Mouse (Mus musculus) midbrain, embryonic 12.5 days (tissue): Measurements from ENCODE around the gene Bbox1. TPM values are rescaled to one million over a fixed set of nuclear protein-coding genes. Genes with fewer than 3 reads are reported as not detected.

Experiments used
- ATAC-seq: fragments of 200-750 bp; cut with Nextera tagmentation; 2 replicates; pipeline ENCODE4 v1.8.0; 2017; ENCODE audit warnings: low read depth, moderate TSS enrichment, moderate library complexity; ENCODE audit not compliant: low FRiP score
- H3K27ac ChIP-seq: fragments of 300-500 bp; sonication (generic); replicated peaks from 2 replicates; pipeline ENCODE4 v1.5.1; 2016; ENCODE audit warnings: mild to moderate bottlenecking
- H3K27me3 ChIP-seq: fragments of 300-500 bp; sonication (generic); 2 replicates; pipeline ENCODE4 v1.6.1; 2016; ENCODE audit warnings: mild to moderate bottlenecking
- H3K36me3 ChIP-seq: fragments of 300-500 bp; sonication (generic); 2 replicates; pipeline ENCODE4 v1.6.1; 2016
- H3K4me1 ChIP-seq: fragments of 300-500 bp; sonication (generic); 2 replicates; pipeline ENCODE4 v1.6.1; 2016
- H3K4me2 ChIP-seq: fragments of 300-500 bp; sonication (generic); replicated peaks from 2 replicates; pipeline ENCODE4 v1.6.1; 2016; ENCODE audit warnings: mild to moderate bottlenecking, moderate library complexity
- H3K4me3 ChIP-seq: fragments of 300-500 bp; sonication (generic); 2 replicates; pipeline ENCODE4 v1.5.1; 2016; ENCODE audit warnings: mild to moderate bottlenecking
- H3K9ac ChIP-seq: fragments of 300-500 bp; sonication (generic); replicated peaks from 2 replicates; pipeline ENCODE4 v1.6.1; 2016; ENCODE audit warnings: mild to moderate bottlenecking, moderate library complexity
- H3K9me3 ChIP-seq: fragments of 300-500 bp; sonication (generic); 2 replicates; pipeline ENCODE4 v1.6.1; 2016; ENCODE audit warnings: mild to moderate bottlenecking
- WGBS: fragments of 180-500 bp; shearing (Covaris S2); methylation state at CpG from one replicate; pipeline ENCODE4 v1.1.7; 2016; 5-methylcytosine and 5-hydroxymethylcytosine counted together
- polyA plus RNA-seq: library from polyadenylated mRNA; unstranded; fragments of >200 nt; fragmentation: Nextera tagmentation; extraction: Ambion mirVana; gene quantifications from 2 replicates; pipeline ENCODE4 v1.2.1, GENCODE M21; 2016

Bbox1 gene
- polyA plus RNA-seq, 1 experiment from 2014 or later = 0.08 TPM

- Histone ChIP-seq H3K4me2 (no peak overlapping the region), H3K27me3 (no peaks in the 10 kb centered on the region), H3K9ac (no peak overlapping the region), H3K4me3 (no peak overlapping the region), H3K9me3 (no peaks in the 10 kb centered on the region), H3K36me3 (no peaks in the 10 kb centered on the region), H3K27ac (no peak overlapping the region), H3K4me1 (no peaks in the 10 kb centered on the region)
- WGBS = 94% methylated on average over 5 of the region's 5 CpGs
- ATAC-seq = no peak
Observed at GRCm38 (mm10) chr2:110314074-110314473, 286 bp downstream of the Bbox1 start.

GRCm38 (mm10) chr2:110313305-110313824, 995 bp downstream of the Bbox1 start:
- Histone ChIP-seq H3K9ac (no peak overlapping the region), H3K9me3 (no peaks in the 10 kb centered on the region), H3K4me1 (no peaks in the 10 kb centered on the region), H3K27me3 (no peaks in the 10 kb centered on the region), H3K36me3 (no peaks in the 10 kb centered on the region), H3K4me2 (no peak overlapping the region), H3K27ac (no peak overlapping the region), H3K4me3 (no peak overlapping the region)
- no peak for ATAC-seq
- WGBS = 57% methylated on average over 2 of the region's 2 CpGs

- Histone ChIP-seq H3K4me3 (no peak overlapping the region), H3K27me3 (no peaks in the 10 kb centered on the region), H3K4me1 (no peaks in the 10 kb centered on the region), H3K9ac (no peak overlapping the region), H3K4me2 (no peak overlapping the region), H3K27ac (no peak overlapping the region), H3K36me3 (no peaks in the 10 kb centered on the region), H3K9me3 (no peaks in the 10 kb centered on the region)
- WGBS = 89% methylated on average over 12 of the region's 12 CpGs
- ATAC-seq = no peak
Observed at GRCm38 (mm10) chr2:110305358-110306283, 8.7 kb downstream of the Bbox1 start.

GRCm38 (mm10) chr2:110302261-110302660, 12.1 kb downstream of the Bbox1 start:
- no peaks in the 10 kb centered on the region for H3K36me3 ChIP-seq
- H3K4me3 ChIP-seq = no peak overlapping the region
- H3K9me3 ChIP-seq = no peaks in the 10 kb centered on the region
- 70% methylated on average over 2 of the region's 2 CpGs for WGBS
- no peak overlapping the region for H3K9ac ChIP-seq
- H3K27ac ChIP-seq = no peak overlapping the region
- no peaks in the 10 kb centered on the region for H3K27me3 ChIP-seq
- no peak for ATAC-seq
- H3K4me2 ChIP-seq = no peak overlapping the region
- no peaks in the 10 kb centered on the region for H3K4me1 ChIP-seq

- Histone ChIP-seq H3K4me3 (no peak overlapping the region), H3K4me1 (no peaks in the 10 kb centered on the region), H3K9ac (no peak overlapping the region), H3K9me3 (no peaks in the 10 kb centered on the region), H3K4me2 (no peak overlapping the region), H3K36me3 (no peaks in the 10 kb centered on the region), H3K27me3 (no peaks in the 10 kb centered on the region), H3K27ac (no peak overlapping the region)
- 82% methylated on average over 3 of the region's 3 CpGs for WGBS
- no peak for ATAC-seq
Observed at GRCm38 (mm10) chr2:110301314-110301713, 13.0 kb downstream of the Bbox1 start.

GRCm38 (mm10) chr2:110294927-110295326, 19.4 kb downstream of the Bbox1 start:
- Histone ChIP-seq H3K27me3 (no peaks in the 10 kb centered on the region), H3K4me2 (no peak overlapping the region), H3K9me3 (no peaks in the 10 kb centered on the region), H3K36me3 (no peaks in the 10 kb centered on the region), H3K4me3 (no peak overlapping the region), H3K27ac (no peak overlapping the region), H3K4me1 (no peaks in the 10 kb centered on the region), H3K9ac (no peak overlapping the region)
- WGBS = 82% methylated on average over 3 of the region's 3 CpGs
- no peak for ATAC-seq

- no peaks in the 10 kb centered on the region for H3K4me1 ChIP-seq
- no peak overlapping the region for H3K9ac ChIP-seq
- no peaks in the 10 kb centered on the region for H3K9me3 ChIP-seq
- H3K36me3 ChIP-seq = no peaks in the 10 kb centered on the region
- ATAC-seq = no peak
- H3K27me3 ChIP-seq = no peaks in the 10 kb centered on the region
- WGBS = 74% methylated on average over 1 of the region's 1 CpGs
- no peak overlapping the region for H3K27ac ChIP-seq
- H3K4me3 ChIP-seq = no peak overlapping the region
- H3K4me2 ChIP-seq = no peak overlapping the region
Observed at GRCm38 (mm10) chr2:110287959-110288358, 26.4 kb downstream of the Bbox1 start.

GRCm38 (mm10) chr2:110285829-110286504, 28.4 kb downstream of the Bbox1 start:
- Histone ChIP-seq H3K9ac (no peak overlapping the region), H3K4me3 (no peak overlapping the region), H3K27ac (no peak overlapping the region), H3K4me1 (no peaks in the 10 kb centered on the region), H3K27me3 (no peaks in the 10 kb centered on the region), H3K36me3 (no peaks in the 10 kb centered on the region), H3K9me3 (no peaks in the 10 kb centered on the region), H3K4me2 (no peak overlapping the region)
- 91% methylated on average over 3 of the region's 3 CpGs for WGBS
- no peak for ATAC-seq

- no peak overlapping the region for H3K9ac ChIP-seq
- 74% methylated on average over 2 of the region's 2 CpGs for WGBS
- no peak overlapping the region for H3K27ac ChIP-seq
- H3K4me3 ChIP-seq = no peak overlapping the region
- no peaks in the 10 kb centered on the region for H3K27me3 ChIP-seq
- H3K4me2 ChIP-seq = no peak overlapping the region
- ATAC-seq = no peak
- no peaks in the 10 kb centered on the region for H3K4me1 ChIP-seq
- no peaks in the 10 kb centered on the region for H3K9me3 ChIP-seq
- no peaks in the 10 kb centered on the region for H3K36me3 ChIP-seq
Observed at GRCm38 (mm10) chr2:110275424-110275823, 38.9 kb downstream of the Bbox1 start.

- H3K4me2 ChIP-seq = no peak overlapping the region
- no peak overlapping the region for H3K9ac ChIP-seq
- no peaks in the 10 kb centered on the region for H3K27me3 ChIP-seq
- no peaks in the 10 kb centered on the region for H3K36me3 ChIP-seq
- WGBS = 95% methylated on average over 2 of the region's 2 CpGs
- H3K4me1 ChIP-seq = no peaks in the 10 kb centered on the region
- H3K9me3 ChIP-seq = no peaks in the 10 kb centered on the region
- no peak overlapping the region for H3K4me3 ChIP-seq
- no peak for ATAC-seq
- H3K27ac ChIP-seq = no peak overlapping the region
Observed at GRCm38 (mm10) chr2:110274160-110274559, 40.2 kb downstream of the Bbox1 start.

GRCm38 (mm10) chr2:110269281-110269680, 45.1 kb downstream of the Bbox1 start:
- WGBS = 93% methylated on average over 3 of the region's 3 CpGs
- H3K9me3 ChIP-seq = no peaks in the 10 kb centered on the region
- no peak for ATAC-seq
- H3K36me3 ChIP-seq = no peaks in the 10 kb centered on the region
- H3K27ac ChIP-seq = no peak overlapping the region
- no peak overlapping the region for H3K4me3 ChIP-seq
- H3K27me3 ChIP-seq = no peaks in the 10 kb centered on the region
- no peak overlapping the region for H3K9ac ChIP-seq
- H3K4me2 ChIP-seq = no peak overlapping the region
- H3K4me1 ChIP-seq = no peaks in the 10 kb centered on the region

GRCm38 (mm10) chr2:110232252-110232651, 82.1 kb downstream of the Bbox1 start:
- H3K27ac ChIP-seq = no peak overlapping the region
- no peaks in the 10 kb centered on the region for H3K36me3 ChIP-seq
- H3K9ac ChIP-seq = no peak overlapping the region
- WGBS = 85% methylated on average over 9 of the region's 9 CpGs
- H3K4me1 ChIP-seq = no peaks in the 10 kb centered on the region
- no peaks in the 10 kb centered on the region for H3K27me3 ChIP-seq
- no peaks in the 10 kb centered on the region for H3K9me3 ChIP-seq
- H3K4me3 ChIP-seq = no peak overlapping the region
- no peak for ATAC-seq
- no peak overlapping the region for H3K4me2 ChIP-seq
